Mouse (Mus musculus) C2C12 (cell line): ENCODE measurements around the gene Kir3dl2. TPM values are rescaled to one million over a fixed set of nuclear protein-coding genes. Genes with fewer than 3 reads are reported as not detected.
"Not testable (repeated sequence)": the region's sequence is repeated elsewhere in the genome, so short reads cannot be mapped to it uniquely, and the experiment has no call there.

Experiments used
- H3K27me3 ChIP-seq: one replicate; pipeline ENCODE4 v1.6.1; 2011; ENCODE audit not compliant: control insufficient read depth, insufficient read depth, insufficient read length
- H3K36me3 ChIP-seq: one replicate; pipeline ENCODE4 v1.6.1; 2011; ENCODE audit not compliant: control insufficient read depth, insufficient read depth
- H3K4me3 ChIP-seq: one replicate; pipeline ENCODE4 v1.5.1; 2011; ENCODE audit warnings: mild to moderate bottlenecking, control low read depth; ENCODE audit not compliant: poor library complexity, insufficient read depth, severe bottlenecking
- H3K79me2 ChIP-seq: one replicate; pipeline ENCODE4 v1.6.1; 2011; ENCODE audit not compliant: control insufficient read depth, insufficient read depth
- H3K79me3 ChIP-seq: one replicate; pipeline ENCODE4 v1.6.1; 2011; ENCODE audit warnings: low read depth, control low read depth
- H3ac ChIP-seq: one replicate; pipeline ENCODE3; 2011; ENCODE audit warnings: low read depth; ENCODE audit not compliant: control insufficient read depth, insufficient read length
- CEBPB ChIP-seq: IDR thresholded peaks from one replicate; pipeline ENCODE4 v1.6.1; 2011; ENCODE audit warnings: low read depth, mild to moderate bottlenecking, control low read depth, moderate library complexity
- CTCF ChIP-seq: IDR thresholded peaks from one replicate; pipeline ENCODE4 v1.5.1; 2011; ENCODE audit not compliant: control insufficient read depth, insufficient read depth, insufficient read length
- FOSL1 ChIP-seq: IDR thresholded peaks from one replicate; pipeline ENCODE4 v1.8.0; 2011; ENCODE audit warnings: mild to moderate bottlenecking, low read length; ENCODE audit not compliant: poor library complexity, insufficient read depth, severe bottlenecking
- MAX ChIP-seq: IDR thresholded peaks from one replicate; pipeline ENCODE4 v1.6.1; 2011; ENCODE audit warnings: mild to moderate bottlenecking, control low read depth
- MYOD1 ChIP-seq: IDR thresholded peaks from one replicate; pipeline ENCODE4 v1.6.1; 2011; ENCODE audit warnings: low read depth; ENCODE audit not compliant: control insufficient read depth, insufficient read length
- MYOG ChIP-seq: IDR thresholded peaks from one replicate; pipeline ENCODE4 v1.6.1; 2011; ENCODE audit not compliant: control insufficient read depth, insufficient read length; ENCODE audit errors: extremely low read depth
- USF1 ChIP-seq: IDR thresholded peaks from one replicate; pipeline ENCODE4 v1.6.1; 2011; ENCODE audit warnings: low read depth, mild to moderate bottlenecking, control low read depth, moderate library complexity
- long read RNA-seq, 2 experiments: library from polyadenylated mRNA; unstranded; transcript quantifications; one replicate each; pipeline ENCODE4 v2.0.0; 2019 to 2020
- polyA plus RNA-seq: library from polyadenylated mRNA; unstranded; fragments of >200 nt; fragmentation: generic; extraction: Trizol; gene quantifications from one replicate; pipeline ENCODE4 v1.2.1, GENCODE M21; 2012; ENCODE audit warnings: missing spikeins

Gene Kir3dl2
- not detected for polyA plus RNA-seq
- long read RNA-seq, experiment 1, result 0 reads
- long read RNA-seq, experiment 2, result 0 reads

DNA sequence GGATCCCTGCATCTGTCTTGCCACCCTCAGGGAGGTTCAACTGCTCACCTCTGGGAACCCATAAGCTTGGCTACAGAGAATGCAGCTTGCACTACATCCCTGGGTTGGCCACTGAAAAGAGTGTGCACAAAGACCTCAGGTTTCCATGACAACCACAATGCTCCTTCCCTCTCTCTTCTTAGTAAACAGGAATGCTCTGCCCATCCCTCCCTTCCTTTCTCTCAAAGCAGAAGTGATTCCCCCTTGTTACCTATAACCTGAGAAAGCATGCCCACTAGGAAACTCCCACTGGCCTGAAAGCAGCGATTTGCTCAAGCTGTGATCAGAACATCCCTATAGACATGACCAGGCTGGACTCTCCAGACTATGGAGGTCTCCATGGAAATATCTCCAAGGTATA, at the start of gene Kir3dl2:
TSS of gene Kir3dl2 (minus strand) at position 101 of the 400 bp plus-strand sequence.
- not testable (repeated sequence) for H3K79me2 ChIP-seq, H3K27me3 ChIP-seq, H3ac ChIP-seq, H3K79me3 ChIP-seq, H3K36me3 ChIP-seq, H3K4me3 ChIP-seq

DNA sequence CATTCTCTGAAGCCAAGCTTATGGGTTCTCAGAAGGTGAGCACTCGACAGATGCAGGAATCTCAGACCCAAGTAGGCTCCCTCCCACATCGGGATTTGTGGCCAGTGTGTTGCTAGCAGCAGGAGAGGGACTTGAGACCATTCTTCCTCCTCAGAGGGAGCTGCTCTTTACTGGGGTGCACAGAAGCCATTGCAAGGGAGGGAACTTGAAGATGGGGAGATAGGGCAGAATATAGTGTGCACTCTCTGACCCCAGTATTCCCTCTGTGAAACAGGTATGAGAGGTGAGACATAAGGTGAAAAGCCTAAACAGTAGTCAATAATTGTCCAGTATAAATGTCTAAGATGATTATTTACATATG, 47.0 kb upstream of the Kir3dl2 start:
- Histone ChIP-seq H3ac (no peak overlapping the region), H3K4me3 (no peak overlapping the region), H3K36me3 (no peaks in the 10 kb centered on the region), H3K79me3 (no peaks in the 10 kb centered on the region), H3K79me2 (no peaks in the 10 kb centered on the region), H3K27me3 (no peaks in the 10 kb centered on the region)
- TF ChIP-seq MAX (no peak), CEBPB (no peak), USF1 (no peak), MYOD1 (no peak), MYOG (no peak), CTCF (no peak)

DNA sequence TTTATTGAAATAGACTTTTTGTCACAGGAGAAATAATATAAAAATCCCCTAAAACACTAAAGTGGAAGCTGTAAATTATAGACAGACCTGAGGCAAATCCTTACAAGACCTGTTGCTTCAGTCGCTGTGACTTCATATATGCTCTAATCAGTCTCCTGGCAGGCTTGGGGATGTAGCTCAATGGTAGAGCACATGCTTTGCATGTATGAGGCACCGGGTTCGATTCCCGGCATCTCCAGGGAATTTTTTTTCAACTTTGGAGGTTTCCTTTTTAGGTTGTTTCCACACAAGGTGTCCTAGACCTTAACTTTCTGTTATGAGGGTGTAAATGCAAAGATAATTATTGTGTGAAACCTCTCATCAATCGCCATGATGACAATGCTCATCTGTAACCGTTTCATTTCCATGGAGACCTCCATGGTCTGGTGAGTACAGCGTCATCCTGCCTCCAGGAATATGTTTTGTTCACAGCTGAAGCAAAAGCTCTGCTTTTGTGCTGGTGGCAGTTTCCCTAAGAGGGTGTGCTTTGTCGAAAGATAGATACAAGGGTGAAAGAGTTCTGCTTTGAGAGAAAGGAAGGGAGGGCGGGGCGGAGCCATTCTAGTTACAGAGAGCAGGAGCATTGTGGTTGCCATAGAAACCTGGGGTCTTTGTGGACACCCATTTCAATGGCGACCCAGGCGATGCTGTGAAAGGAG, 46.5 kb upstream of the Kir3dl2 start, which contains the start of gene Tceal3:
TSS of gene Tceal3 (plus strand) at position 644 of the 698 bp plus-strand sequence.
- Histone ChIP-seq H3K79me3 (no peaks in the 10 kb centered on the region), H3K79me2 (no peaks in the 10 kb centered on the region), H3K4me3 (no peak within 1 kb of the TSS), H3K27me3 (no peaks in the 10 kb centered on the region), H3ac (no peak within 1 kb of the TSS), H3K36me3 (no peaks in the 10 kb centered on the region)
- TF ChIP-seq MAX, result no peak
- TF ChIP-seq FOSL1, result no peak
- no peak for TF ChIP-seq CEBPB
- no peak for TF ChIP-seq USF1
- TF ChIP-seq MYOG, result no peak
- TF ChIP-seq MYOD1, result no peak
- no peak for TF ChIP-seq CTCF

DNA sequence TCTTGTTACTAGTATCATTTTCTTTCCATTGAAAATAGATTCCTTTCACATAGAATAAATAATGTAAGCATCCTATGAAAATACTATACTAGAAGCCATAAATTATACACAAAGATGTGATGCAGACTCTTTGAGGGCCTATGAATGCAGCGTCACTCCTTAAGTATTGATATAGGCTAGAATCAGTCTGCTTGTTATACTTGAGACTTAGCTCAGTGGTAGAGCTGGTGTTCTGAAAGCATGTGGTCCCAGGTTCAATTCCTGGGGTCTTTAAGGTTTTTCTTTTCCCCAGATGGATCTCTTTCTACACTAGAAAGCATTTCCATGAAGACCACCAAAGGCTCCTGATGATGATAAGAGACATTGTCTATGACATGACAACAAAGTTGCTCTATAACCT, 40.8 kb upstream of the Kir3dl2 start:
- TF ChIP-seq FOSL1 (no peak), USF1 (no peak), MAX (no peak), CTCF (no peak), MYOD1 (no peak), MYOG (no peak), CEBPB (no peak)
- Histone ChIP-seq H3K79me3 (no peaks in the 10 kb centered on the region), H3K36me3 (no peaks in the 10 kb centered on the region), H3ac (no peak overlapping the region), H3K4me3 (no peak overlapping the region), H3K79me2 (no peaks in the 10 kb centered on the region), H3K27me3 (no peaks in the 10 kb centered on the region)

DNA sequence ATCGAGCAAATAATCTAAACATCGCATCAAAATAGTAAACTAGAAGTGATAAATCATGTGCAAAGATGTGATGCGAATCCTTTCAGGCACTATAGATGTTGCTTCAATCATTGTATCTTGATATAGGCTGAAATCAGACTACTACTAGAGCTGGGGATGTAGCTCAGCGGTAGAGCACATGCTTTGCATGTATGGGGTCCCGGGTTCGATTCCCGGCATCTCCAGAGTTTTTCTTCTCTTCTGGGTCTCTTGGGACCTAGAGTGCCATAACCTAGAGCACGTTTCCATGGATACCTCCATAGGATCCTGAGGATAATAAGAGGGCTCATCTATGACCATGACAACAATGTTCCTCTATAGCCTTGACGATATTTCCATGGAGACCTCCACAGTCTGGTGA, 25.2 kb upstream of the Kir3dl2 start:
- not testable (repeated sequence) for H3K79me2 ChIP-seq, H3ac ChIP-seq, H3K27me3 ChIP-seq, H3K79me3 ChIP-seq, H3K4me3 ChIP-seq, H3K36me3 ChIP-seq

DNA sequence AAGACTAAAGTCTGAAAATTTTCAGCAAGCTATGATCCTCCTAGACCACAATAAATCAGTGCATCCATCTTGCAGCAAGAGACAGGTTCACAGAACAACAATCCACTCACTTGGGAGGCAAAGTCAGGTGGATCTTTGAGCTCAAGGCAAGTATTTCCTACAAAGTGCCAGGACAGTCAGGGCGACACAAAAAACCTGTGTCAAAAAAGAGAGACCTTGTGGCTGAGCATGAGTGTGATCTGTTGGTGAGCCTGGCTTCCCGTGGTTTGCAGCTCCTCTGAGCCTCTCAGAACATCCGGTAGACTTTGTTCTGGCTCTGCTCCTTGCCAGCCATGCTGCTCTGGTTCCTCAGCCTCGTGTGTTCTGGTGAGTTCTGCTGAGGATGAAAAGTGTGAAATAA, 26.2 kb downstream of the Kir3dl2 start, which contains the start of gene Kir3dl1:
TSS of gene Kir3dl1 (plus strand) at position 301 of the 400 bp plus-strand sequence.
- H3K79me2 ChIP-seq, H3K4me3 ChIP-seq, H3K36me3 ChIP-seq, H3ac ChIP-seq, H3K27me3 ChIP-seq, H3K79me3 ChIP-seq: not testable (repeated sequence)

Other genes starting within 250 kb of the Kir3dl2 start
- not detected for gene Kir3dl1, start 26.1 kb downstream of the Kir3dl2 start, polyA plus RNA-seq
- 0.18 TPM for gene Tceal3, start 46.8 kb upstream of the Kir3dl2 start, polyA plus RNA-seq
- 0.42 TPM for gene Tceal1, start 163.9 kb upstream of the Kir3dl2 start, polyA plus RNA-seq
- 225 TPM for gene Morf4l2, start 199.6 kb upstream of the Kir3dl2 start, polyA plus RNA-seq
- gene Glra4, start 236.1 kb upstream of the Kir3dl2 start, polyA plus RNA-seq, result not detected